Mouse (Mus musculus): Measurements from ENCODE around the gene Mapkap1.

The Mapkap1 gene

DNA sequence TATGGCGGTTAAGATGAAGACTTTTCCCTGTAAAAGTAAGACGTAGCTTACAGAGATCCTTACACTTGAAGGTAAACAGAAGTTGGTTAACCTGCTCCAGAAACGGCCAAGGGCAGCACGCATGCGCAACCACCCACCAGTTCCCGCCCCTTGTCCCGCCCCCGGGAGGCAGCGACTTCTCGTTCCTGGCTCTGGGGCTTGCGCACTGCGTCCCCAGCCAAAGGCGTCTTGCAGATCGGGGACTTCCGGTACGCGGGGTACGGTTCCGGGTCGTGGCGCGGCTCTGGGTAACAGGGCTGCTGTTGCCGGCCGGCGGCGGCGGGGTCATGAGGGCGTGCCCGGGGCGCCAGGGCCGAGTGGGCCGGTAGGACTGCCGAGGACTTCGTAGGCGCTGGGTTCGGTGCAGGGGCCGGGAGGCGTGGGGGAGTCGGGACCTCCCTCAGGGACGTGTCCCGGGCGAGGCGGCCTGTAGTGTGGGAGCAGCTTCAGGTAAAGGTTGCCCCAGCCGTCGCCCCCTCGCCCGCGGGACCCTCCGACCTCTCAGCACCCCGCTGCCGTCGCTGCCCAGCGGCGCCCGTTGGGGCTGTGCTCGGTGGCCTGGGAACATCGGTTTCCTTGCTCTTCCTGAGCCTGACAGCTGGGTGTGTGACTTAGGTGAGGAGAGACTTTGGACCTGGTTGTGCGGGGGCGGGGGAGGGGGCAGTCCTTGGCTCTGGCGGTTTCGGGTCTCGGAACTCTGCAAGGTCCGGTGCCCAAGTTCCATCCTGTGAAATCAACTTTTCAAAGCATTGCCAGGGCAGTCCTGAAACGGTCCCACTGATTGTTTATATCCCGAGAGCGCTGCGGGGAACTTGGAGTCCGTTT, at the start of gene Mapkap1:
Gene Mapkap1 (plus strand): TSS at position 171 of the 864 bp plus-strand sequence.
- DNase-seq (ENCODE audit: inconsistent ontology term), result peak; percentile 97

DNA sequence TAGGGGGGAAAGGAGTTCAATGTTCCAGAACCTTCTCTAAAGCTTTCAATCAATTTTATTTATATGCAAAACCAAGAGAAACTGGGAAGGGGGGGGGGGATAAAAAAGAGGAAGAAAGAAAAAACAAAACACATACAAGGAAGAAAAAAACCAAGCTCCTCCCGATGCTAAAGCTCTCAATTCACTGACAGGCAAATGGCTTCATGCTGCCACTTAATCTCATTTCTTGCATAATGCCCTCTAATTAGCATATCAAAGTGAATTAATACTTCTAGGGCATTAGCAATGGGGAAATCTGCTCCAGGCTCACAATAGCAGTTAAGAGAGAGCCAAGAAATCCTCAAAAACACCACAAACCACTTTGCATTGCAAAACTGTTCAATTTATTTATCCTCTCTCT, 42.9 kb upstream of the Mapkap1 start:
- DNase-seq (ENCODE audit: inconsistent ontology term), result no peak

DNA sequence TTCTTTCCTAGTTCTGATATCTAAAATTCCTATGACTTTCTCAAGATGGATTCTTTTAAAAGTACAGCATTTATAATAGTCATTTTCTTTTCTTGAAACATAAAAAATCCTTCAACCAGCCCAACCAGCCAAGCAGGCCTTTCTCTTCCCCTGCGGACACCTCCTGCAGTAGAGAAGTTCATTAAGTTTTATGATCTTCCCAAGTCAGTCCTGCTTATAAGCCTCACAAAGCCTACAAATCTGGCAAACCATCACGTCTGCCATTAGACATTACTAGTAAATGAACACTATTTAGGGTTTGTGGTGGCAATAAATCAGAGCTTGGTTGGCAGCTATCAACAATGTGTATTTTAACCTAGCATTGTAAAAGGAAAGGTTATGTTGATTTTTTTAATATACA, 39.5 kb upstream of the Mapkap1 start:
- no peak for DNase-seq (ENCODE audit: inconsistent ontology term)

DNA sequence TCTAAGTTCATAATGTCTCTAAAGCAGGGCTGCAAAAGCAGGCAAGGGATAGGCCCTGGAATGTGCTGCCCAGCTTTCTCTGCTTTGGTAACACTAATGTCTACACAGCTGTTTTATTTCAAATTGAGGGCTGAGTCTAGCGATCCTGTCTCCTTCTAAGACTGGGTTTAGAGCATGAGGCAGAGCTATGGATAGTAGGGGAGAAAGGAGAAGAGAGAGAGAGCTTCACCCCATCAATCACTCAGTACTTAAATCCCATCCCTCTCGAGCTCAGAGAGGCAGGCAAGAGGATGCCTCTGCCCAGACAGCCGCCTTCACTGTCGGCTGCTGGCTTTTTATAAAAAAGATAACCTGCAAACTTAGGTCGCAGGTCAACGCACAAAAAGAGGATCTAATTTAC, 38.2 kb upstream of the Mapkap1 start:
- DNase-seq (ENCODE audit: inconsistent ontology term), result no peak

DNA sequence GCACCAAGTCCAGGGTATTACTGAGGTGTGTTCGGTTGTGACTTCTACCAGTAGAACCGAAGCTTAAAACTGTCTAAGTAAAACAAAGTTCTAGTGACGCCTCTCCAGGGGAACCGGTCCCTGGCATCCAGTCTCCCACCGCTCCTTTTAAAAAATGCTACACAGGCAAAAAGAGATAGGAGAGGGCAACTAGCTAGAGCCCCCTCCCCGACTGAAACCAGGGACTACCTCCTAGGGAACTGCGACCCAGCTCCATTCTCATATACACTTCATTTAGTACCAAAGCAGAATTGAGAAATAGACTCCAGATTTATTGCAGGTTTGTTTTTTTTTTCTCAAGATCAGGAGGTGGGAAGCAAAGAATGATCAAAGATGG, 36.2 kb upstream of the Mapkap1 start:
- DNase-seq (ENCODE audit: inconsistent ontology term), result no peak

DNA sequence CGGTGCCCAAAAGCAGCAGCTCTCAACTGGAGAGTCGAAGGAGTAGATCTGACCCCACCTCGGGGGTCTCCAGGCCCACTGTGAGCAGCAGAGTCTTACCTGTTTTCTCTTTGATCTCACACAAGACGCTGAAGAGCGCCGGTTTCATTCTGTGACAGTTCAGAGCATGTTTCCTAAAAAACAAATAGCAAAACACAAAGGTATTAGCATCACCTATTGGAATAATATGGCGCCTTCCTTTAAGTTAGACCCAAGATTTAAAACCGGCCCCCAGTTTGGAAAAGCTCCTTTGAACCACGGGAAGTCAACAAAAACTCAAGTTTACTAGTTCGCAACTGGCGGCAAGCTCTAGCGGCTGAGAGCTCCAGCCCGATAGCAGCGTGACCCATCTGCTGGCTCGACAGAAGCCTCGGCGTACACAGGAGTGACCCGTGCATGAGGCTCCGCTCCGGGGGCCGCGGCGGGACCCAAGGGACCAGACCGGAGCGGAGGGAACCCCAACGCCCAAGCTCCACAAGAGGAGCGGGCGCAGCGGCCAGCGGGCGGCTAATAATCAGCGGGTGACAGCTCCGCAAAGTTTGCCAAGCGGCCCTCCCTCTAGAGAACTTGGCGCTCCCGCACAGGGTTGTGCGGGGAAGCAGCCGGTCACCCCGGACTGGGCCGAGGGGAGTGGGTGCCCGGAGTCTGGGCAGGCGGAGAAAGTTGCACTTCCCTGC, 35.7 kb upstream of the Mapkap1 start:
- DNase-seq (ENCODE audit: inconsistent ontology term), result peak; percentile 59

DNA sequence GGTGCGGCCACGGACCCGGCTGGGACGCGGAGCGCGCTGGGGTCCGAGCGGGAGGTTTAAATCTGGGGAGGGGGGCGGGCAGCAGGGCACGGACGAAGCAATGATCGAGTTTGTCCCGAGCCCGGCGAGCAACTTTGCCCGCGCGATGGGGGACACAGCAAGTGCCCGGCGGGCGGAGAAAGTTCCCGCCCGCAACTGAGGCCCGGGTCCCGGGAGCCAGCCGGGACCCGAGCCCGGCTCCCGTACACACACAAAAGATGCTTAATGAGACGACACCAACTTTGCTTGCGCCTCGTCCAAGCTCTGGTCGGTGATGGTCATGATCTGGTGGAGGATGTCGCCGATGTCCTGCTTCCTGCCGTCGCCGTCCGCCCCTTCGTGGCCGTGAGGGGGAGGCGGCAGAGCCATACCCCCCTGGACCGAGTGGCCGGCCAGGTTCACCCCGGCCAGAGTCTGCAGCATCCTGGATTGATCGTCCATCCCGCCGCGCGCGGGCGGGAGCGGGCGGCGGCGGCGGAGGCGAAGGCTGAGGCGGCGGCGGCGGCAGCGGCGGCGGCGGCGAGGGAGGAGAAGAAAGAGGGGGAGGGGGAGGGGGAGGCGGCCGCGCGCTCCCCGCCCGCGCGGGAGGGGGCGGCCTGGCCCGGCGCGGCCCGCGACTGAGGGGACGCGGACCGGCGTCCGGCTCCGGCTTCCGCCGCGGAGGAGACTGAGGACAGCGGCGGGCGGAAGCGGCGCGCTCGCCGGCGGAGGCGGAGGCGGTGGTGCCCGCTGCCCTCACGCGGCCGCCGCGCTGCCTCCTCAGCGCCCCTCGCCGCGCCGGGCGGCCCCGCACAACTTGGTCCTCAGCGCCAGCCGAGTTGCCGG, 34.9 kb upstream of the Mapkap1 start:
- DNase-seq (ENCODE audit: inconsistent ontology term), result peak; percentile 68

DNA sequence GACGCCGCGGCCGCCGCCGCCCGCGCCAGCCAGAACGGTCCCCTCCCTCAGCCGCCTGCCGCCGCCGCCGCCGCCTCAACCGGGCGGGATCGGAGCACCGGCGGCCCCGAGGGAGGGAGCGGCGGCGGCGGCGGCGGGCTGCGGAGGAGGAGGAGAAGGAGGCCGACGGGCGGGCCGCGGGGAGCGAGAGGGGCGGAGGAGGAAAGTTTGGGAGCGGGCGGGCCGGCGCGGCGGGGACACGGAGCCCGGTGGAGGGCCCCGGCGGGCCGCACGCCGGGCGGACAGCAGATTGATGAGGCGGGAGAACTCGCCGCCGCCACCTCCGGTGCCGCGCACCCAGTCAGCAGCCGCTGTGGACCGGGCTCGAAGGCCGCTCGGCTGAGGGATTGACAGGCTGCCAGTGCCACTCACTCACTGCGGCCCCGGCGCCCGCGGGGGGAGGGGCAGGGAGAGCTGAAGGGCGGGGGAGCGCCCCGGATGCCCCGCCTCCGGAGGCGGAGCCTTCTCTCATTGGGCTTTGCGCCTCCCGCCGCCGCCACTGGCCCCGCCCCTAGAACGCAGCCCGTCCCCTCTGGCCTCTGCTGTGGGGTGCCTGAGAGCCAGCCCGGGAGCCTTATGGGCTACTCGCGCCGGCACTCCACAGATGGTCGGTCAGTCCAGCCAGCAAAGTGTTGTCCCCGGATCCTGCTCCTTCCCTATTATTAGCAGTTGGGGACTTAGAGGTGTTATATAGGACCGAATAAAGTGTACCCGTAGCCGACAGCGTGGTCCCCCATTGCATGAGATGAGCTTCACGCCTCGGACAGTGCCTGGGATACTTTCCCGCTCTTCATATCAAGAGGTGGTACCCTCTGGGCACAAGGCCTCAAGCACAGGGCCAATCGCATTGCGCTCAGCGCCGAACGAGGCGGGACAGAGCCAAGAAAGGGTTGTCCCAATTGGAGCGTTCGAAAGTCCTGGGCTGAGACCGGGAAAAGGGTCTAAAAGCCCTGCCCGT, 34.0 kb upstream of the Mapkap1 start, which contains the start of gene Pbx3:
Gene Pbx3 (minus strand): TSS at position 838 of the 997 bp plus-strand sequence.
- peak; percentile 98 for DNase-seq (ENCODE audit: inconsistent ontology term)

DNA sequence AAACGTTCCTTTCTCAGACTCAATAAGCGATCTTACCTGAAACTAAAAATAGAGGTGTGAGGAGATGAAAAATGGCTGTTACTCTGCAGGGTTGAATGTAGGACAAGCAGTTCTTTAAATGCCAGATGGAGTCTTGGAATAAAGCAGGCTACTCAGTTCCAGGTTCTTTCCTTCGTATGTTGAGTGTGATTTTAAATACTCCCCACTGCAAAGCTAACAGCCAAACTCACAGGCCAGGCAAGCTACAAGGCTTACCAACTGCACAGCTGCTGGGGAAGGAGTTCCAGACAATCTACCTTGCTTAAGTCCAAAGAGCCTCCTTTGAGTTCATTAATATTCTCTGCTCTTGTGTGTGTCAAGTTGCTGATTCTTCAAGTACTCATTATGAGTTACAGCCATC, 32.7 kb upstream of the Mapkap1 start:
- DNase-seq (ENCODE audit: inconsistent ontology term), result no peak

DNA sequence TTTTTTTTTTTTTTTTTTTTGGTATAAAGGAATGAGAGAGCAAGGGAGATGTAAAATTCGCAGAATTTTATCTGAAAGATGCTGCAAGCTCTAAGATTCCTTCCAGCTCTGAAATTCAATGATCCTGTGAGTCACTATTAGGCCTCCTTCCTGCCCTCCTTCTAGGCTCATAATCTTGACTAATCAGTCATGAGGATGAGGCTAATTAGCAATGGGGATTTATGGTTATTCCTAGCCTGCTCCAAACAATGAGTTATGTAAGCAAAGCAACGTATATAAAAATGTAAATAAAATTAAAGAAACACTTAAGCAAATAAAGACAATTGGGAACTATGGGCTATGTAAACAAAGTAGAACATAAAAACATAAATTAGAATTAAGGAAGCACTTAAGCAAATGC, 32.2 kb upstream of the Mapkap1 start:
- DNase-seq (ENCODE audit: inconsistent ontology term), result no peak

DNA sequence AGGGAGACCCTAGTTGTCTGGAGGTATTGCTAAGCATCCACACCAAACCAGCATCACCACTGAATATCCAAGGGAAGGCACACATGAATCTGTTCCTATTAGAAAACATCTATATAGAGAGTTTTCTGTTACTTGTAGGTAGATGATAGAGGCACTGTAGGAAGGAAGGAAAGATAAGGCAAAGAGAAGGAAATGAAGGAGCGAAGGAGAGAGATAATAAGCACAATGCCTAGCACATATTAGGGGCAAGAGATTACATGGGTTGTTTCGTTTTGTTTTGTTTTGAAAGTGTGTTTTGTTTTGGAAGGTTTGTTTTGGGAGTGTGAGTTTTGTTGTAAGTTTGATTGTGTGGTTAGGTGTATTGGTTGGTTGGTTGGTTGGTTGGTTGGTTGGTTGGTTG, 27.6 kb upstream of the Mapkap1 start:
- no peak for DNase-seq (ENCODE audit: inconsistent ontology term)

DNA sequence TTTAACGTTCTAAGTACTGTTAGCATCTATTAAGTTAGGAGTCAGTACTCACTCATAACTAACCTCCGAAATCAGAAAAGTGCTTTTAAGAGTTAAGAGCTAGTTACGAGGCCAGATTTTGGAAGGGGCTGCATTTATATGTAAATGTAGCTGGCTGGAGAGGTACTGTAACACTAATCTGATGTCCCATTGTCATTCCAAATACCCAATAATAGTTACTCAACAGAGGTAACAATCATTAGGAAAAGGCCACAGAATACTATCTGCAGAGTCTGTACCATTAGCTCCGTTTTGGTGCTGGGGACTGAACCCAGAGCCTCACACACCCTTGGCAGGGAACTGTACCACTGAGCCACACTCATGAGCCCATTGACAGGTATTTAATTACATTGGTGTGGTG, 7.0 kb upstream of the Mapkap1 start:
- no peak for DNase-seq (ENCODE audit: inconsistent ontology term)

DNA sequence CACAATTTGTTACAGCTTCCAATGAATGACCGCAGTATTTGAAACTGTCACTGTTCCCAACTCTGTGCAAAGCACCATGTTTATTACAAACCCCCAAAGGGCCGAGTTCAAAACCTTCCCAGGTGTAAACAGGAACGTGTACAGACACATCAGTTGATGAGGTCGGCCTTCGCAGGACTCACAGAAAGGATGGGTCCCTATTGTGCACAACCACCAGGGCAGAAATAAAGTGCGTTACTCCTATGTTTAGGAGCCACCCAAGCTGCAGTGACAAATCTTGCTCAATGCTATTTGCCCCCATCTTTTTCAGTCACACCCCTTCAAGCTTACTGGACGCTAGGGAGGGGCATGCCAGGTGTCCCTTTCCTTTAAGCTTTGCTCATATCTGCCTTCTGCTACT, 1.0 kb downstream of the Mapkap1 start:
- DNase-seq (ENCODE audit: inconsistent ontology term), result peak; percentile 11

DNA sequence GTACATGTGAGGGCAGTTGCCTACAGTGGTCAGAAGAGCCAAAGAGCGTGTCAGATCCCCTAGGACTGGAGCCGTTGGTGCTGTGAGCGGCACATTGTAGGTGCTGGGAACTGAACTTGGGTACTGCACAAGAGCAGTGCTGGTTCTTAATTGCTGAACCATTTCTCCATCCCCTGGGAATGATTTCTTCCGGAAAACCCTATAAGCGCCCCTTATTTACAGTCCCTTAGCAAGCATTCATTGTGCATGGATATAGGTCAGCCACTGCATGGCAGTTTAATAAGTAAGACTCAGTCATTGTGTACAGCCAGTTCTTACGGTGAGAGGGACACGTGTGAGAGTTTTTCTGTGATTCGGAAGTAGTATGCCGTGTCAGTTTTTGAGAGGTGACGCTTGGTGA, 1.8 kb downstream of the Mapkap1 start:
- DNase-seq (ENCODE audit: inconsistent ontology term), result no peak

DNA sequence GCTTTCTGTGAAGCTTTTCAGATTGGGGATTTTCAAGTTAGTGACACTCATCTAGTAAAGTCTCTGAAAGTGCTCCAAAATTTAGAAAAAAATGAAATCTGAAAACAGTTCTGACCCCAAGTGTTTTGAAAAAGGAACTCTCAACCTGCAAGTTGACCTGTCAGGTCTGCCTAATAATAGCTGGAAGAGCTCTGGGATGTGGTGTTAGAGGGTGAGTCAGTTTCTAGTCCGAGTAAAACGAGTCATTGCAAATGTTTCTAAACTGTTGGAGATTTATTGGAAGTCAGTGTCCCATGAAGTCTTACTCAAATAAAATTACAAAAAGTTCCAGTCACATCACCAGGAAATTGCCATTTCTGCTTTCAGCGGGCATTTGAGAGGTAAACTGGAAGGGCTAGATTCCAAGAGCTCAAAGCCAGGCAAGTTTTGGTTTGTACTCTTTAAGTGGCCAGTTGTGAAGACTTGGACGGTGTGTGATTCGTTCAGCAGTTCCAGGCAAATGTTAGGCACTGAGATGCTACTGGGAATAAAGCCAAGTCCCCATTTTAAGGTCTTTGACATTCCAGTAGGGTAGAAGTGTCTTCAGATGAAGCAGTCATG, 3.3 kb downstream of the Mapkap1 start:
- DNase-seq (ENCODE audit: inconsistent ontology term), result peak; percentile 62

DNA sequence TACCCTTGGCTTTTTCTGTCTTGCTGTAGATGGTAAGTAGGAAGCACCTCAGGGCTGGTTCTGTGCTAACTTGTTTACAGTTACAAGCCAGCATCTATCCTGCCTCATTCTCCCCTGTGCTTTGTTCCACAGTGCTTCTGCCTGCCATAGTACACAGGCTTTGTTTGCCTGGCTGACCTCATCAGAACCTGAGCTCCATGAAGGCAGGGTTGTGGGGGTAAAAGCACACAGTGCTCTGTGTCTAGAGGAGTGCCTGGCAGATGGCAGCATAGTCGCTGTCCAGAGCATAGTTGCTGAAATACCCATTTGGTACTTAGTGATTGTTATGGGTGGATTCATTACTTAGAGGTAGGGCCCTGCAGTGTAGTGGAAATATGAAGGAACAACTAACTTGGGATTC, 13.7 kb downstream of the Mapkap1 start:
- DNase-seq (ENCODE audit: inconsistent ontology term), result no peak

DNA sequence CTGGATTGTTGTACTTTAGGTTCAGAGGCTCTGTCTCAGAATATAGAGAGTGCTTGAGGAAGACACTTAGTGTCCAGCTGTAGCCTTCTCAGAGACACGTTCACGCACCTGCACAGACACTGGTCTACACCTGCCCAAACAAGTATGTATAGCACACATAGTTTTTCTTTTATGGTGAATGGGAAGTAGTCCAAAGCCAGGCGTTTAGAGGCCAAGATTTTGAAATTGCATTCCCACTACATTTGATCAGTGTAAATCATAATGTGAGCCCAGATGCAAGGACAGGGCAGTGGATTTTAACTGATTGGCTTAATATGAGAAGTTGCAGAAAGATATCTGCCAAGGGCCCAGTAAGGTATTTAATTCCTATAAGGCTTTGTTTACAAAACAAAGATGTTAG, 17.6 kb downstream of the Mapkap1 start:
- DNase-seq (ENCODE audit: inconsistent ontology term), result no peak

DNA sequence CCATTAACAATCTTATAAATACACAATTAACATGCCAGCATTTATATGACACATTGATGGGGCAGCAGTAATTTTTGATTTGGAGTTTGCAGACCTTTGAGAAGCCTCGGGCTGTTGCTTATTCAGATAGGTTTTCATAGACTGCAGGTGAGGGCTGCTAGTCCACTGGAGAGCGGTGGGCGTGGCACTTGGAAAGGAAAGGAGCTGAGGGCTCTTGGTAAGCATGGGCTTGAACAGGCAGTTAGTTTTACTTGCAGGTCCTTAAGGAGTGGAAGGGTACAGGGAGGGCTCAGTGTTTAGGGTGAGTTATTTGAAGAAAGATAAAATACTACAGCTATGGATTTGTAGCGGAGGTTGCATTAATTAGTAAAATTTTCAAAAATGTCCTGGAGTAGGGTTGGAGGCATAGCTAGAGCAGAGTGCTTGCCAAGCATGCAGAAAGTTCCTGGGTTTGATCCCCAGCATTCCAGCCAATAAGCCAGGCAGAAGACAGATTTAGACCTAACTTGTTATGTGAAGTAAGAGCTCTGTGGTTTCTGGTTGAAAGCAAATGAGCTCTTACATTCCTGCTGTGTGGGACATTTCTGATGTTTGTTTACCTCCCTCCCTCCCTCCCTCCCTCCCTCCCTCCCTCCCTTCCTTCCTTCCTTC, 19.1 kb downstream of the Mapkap1 start:
- peak; percentile 81 for DNase-seq (ENCODE audit: inconsistent ontology term)

DNA sequence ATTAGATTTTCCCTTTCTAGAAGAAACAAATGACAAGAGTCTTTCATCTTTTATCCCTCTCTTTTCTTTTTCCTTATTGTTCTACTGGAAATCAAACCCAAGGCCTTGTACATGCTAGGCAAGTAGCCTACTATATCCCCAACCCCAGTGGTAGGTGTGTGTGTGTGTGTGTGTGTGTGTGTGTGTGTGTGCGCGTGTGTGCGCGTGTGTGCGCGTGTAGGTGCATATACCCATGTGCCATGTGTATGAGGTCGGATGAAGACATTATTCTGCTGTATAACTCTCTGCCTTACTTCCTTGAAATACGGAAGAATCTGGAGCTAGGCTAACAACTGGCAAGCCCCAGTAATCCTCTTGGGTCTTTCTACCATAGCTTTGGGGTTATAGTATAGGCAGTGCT, 24.1 kb downstream of the Mapkap1 start:
- DNase-seq (ENCODE audit: inconsistent ontology term), result no peak

Measured in Muller cell, postnatal 12 days (primary cell).